Mouse (Mus musculus) E14TG2a.4 (cell line): Measurements from ENCODE around the gene Rwdd2b.
A peak's percentile ranks its signal among the peaks of the same experiment; 100 is the strongest.

ENCODE experiments used
- CTCF ChIP-seq: conservative IDR thresholded peaks from 2 replicates; pipeline ENCODE4 v1.5.1; 2014; ENCODE audit warnings: low read length
- NANOG ChIP-seq: IDR thresholded peaks from 2 replicates; pipeline ENCODE4 v1.6.1; 2014; ENCODE audit warnings: borderline replicate concordance, low read length, mixed read lengths

DNA sequence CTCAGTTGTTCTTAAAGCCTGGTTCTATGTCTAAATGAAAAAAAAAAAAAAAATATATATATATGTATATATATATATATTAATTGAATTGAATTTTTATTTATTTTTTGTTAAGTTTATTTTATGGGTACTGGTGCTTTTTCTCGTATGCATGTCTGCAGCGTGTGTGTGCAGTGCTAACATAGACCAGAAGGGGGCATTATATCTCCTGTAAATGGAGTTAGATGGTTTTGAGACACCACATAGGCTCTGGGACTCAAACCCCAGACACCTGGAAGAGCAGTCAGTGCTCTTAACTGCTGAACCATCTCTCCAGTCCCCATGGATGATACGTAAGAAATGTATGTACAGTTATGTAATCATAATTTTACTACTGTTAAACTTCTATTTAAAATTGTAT lies 18.4 kb upstream of the Rwdd2b start:
- peak; percentile 53 for TF ChIP-seq CTCF
- no peak for TF ChIP-seq NANOG
